Mouse (Mus musculus): Measurements from ENCODE around the gene Olfr965.
"Not testable (repeated sequence)": the region's sequence is repeated elsewhere in the genome, so short reads cannot be mapped to it uniquely, and the experiment has no call there.

Gene Olfr965

DNA sequence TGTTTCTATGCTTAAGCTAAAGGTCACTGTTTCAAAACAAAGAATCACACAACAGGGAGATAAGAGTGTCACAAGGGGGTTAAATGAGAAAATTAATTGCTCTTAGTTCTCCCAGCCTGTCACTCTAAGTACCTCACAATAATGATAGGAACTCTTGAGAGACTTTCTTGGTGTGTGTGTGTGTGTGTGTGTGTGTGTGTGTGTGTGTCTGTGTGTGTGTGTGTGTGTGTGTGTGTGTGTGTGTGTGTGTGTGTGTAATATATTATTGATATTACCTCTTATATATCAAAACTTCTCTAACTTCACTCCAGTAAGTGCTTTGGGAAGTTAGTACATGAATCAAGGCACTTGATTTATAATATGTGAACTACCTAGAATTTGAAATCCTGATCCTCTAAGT, at the start of gene Olfr965:
TSS of gene Olfr965 (plus strand) at position 301 of the 400 bp plus-strand sequence.
- DNase-seq, result no peak

DNA sequence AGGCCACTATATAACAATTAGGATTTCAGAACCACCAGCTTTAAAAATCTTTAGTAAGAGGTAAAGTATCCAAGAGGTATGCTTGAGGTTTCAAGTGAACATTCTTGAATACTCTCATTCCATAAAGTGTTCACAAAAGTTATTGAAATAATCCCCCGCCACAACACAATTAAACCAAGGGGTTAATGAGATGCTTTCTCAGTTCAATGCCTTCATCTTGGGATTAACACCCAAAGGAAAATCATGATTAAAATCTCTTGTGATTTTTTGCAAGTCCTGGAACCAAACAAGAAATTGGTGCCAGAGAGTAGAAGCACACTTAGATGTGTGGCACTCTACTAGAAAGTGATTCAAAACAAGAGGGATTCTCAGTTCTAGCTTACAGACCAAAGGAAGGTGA, 44.2 kb upstream of the Olfr965 start, which contains the start of gene Olfr963:
TSS of gene Olfr963 (plus strand) at position 301 of the 400 bp plus-strand sequence.
- DNase-seq, result no peak

DNA sequence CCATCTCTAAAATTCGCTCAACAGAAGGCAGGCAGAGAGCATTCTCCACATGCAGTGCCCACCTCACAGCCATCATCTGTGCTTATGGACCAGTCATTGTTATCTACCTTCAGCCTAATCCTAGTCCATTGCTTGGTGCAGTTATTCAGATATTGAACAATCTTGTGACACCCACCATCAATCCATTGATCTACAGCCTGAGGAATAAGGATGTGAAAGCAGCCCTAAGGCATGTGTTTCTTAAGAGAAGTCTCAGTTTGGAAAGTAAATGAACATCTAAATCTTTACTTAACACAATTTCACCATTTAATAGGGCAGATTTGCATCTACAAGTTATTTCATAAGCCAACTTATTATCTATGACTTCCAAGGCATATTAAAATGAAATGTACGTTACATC, 41.4 kb upstream of the Olfr965 start:
- no peak for DNase-seq

DNA sequence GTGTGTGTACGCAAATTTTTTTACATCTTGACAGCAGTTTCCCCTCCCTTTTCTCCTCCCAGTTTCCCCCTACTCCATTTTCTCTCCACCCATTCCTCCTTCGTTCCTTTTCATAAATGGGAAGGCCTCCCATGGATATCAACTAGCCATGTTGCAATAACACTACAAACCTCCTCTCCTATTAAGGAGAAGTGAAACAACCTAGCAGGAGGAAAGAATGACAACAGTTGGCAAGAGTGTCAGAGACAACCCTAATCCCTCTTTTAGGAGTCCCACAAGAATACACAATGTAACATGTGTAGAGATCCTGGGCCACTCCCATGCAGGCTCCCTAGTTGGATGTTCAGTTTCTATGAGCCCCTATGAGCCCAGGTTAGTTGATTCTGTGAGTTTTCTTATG, 36.3 kb upstream of the Olfr965 start:
- no peak for DNase-seq

DNA sequence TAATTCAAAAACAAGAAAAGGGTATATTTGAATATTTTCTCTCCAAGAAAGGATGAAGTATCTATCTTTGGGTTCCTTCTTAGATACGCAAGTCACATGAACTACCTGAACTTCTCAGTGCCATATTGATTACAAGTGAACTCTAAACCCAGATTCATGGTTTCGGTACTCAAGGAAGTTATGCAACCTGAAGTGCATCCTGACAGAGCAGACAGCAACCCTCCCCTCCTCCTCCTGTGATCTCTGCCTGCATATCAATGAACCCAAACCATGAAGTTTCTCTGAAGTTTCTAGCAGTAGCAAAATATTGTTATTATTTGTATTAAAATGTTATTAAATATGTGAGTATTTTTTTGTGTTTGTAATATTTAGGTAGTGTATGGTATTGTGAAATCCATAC, 32.6 kb upstream of the Olfr965 start:
- no peak for DNase-seq

DNA sequence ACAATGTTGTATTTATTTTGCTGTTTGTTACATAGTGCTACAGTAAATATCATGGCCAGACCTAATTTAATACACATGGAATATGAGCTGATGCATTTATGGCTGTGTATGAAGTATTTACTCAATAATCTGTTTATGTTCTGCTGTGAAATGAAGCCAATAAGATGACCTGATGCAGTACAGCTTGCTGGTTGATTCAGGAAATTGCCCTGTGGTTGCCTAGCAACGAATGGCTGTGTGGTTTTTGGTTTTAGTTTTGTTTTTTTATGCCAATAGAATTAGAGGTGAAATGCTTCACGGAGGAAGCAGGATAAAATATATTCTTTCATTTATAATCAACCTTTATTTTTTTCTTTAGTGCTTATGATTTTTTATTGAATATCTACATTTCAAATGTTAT, 31.9 kb upstream of the Olfr965 start:
- DNase-seq, result no peak

DNA sequence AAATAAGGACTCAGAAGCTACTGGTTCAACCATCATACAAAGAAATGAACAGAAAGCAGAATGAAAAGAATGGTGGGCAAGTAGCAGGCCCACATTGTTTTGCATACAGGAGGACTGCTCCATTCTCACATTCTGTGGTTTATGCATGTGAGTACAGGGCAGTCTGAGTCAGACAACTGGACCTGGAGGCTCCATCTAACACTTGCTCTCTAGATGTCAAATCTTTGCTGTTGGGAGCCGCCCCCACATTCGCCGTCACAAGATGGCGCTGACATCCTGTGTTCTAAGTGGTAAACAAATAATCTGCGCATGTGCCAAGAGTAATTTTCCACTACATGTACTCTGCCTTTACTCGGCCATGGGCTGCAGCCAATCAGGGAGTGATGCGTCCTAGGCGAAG, 10.0 kb upstream of the Olfr965 start:
- not testable (repeated sequence) for DNase-seq

DNA sequence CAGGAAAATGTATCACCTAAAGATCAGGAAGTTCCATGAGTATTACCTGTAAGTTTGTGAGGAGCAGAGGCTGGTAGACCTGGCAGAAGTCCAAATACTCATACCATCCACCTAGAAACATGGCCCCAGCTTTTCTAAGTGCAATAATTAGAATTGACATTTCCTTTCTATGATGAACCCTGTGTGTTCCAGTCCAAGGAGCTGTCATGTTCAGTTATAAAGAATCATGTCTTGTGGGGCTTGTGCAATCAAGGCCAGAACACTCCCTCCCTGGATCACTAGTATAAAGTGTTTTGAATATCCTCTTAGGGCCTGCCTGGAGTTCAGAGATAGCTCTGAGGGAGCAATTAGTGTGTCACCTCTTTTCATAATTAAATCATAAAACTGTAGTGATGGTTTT, 4.1 kb upstream of the Olfr965 start, which contains the start of gene Olfr149:
TSS of gene Olfr149 (minus strand) at position 101 of the 400 bp plus-strand sequence.
- no peak for DNase-seq

DNA sequence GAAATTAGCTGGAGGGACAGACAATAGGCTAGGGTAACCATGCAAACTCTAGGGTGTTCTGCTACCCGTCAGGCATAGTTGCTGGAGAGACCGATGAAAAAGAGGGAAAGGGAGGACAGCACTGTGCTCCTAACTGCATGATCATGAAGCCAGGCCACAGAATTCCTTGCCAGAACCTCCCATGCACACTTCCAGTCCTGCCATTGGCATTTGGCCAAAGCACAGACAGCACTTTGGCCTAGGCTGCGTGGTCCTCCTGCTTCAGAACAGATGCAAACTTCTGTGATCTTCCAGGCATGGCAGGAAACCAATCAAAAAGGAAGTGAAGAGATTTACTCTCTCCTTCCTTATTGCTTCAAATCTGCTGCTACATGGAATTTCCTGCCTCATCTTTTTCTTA, 2.2 kb upstream of the Olfr965 start:
- DNase-seq, result no peak

DNA sequence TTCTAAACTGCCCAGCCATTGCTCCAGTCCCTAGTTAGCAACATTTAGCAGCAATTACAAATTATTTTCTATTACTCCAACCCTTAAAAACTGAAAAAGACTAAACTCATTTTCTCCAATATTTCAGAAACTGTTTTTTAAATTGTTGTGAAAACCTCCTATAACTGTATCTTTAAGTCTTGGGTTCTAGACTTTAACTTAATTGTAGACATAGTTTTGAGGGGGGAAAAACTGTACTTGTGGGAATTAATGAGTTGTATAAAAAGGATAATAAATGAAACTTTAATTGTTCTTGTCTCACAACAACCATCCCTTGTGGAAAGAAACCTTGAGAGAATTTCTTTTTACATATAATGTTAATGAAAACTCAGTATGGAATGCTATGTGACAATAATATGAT, 19.5 kb downstream of the Olfr965 start, which contains the start of gene Olfr150:
TSS of gene Olfr150 (plus strand) at position 301 of the 400 bp plus-strand sequence.
- no peak for DNase-seq

DNA sequence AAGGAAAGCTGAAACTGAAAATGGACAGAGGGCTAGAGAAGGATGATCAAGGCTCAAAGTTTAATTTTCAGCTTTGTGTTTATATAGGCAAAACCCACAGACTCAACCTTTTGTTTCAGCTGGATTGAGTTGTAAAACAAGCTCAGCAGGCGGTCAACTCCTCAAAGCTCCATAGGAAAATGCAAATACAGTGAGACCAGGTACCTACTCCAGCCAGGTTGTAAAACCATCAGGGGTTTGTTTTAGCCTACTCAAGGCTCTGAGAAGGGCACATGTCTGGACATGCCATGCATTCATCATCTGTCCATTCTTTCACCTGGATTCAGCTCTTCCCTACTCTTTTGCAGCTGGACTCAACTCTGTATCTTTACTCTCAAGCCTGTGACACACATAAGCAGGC, 29.6 kb downstream of the Olfr965 start:
- no peak for DNase-seq

DNA sequence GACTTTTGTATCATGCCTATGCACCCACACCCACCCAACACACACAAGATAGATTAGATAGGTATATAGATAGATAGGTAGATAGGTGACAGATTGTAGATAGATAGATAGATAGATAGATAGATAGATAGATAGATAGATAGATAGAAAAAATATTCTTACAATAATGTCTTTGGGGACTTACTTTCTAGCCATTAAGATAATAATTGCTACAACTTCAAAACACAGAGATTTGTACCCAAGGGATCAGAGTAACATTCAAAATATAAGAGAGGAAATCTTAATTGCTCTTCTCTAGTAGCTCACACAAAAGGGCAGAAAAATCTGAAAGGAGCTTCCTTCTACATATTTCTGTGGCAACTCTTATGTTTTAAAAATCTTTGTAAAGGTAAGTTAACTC, 34.8 kb downstream of the Olfr965 start, which contains the start of gene Olfr967:
TSS of gene Olfr967 (plus strand) at position 301 of the 400 bp plus-strand sequence.
- no peak for DNase-seq

DNA sequence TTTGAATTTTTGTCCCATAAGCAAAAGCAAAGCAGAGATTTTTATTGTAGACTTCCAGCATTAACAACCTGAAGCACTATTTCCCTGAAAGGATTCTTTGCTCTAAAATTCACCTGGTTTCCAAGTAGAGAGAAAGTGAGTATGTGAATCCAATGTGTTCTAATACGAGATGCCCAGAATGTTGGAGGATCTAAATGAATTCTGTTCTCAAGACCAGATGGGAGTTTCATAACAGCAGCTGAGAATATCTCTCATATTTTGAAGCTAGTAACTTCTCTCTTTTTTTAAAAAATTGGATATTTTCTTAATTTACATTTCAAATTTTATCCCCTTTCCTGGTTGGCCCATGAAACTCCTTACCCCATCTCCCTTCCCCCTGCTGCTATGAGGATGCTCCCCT, 35.3 kb downstream of the Olfr965 start:
- no peak for DNase-seq
